Mouse (Mus musculus): ENCODE results near the gene Siae. TPM values are rescaled to one million over a fixed set of nuclear protein-coding genes. Genes with fewer than 3 reads are reported as not detected.

Siae gene
- polyA plus RNA-seq, 1 experiment from 2014 or later: 8.5 TPM

- Histone ChIP-seq H3K27me3 (ENCODE audit: control insufficient read depth, insufficient read depth, low read length) (no peaks in the 10 kb centered on the region), H3K9me3 (ENCODE audit: control insufficient read depth, low read length) (no peaks in the 10 kb centered on the region), H3K4me1 (replicated peaks; ENCODE audit: control insufficient read depth, insufficient read depth, low read length) (no peaks in the 10 kb centered on the region), H3K36me3 (ENCODE audit: control insufficient read depth, insufficient read depth, low read length) (no peaks in the 10 kb centered on the region), H3K4me3 (ENCODE audit: low read depth, low read length) (no peak overlapping the region), H3K27ac (ENCODE audit: low read depth, low read length) (no peak overlapping the region), H3K4me2 (ENCODE audit: low read depth, low read length, severe bottlenecking) (no peak overlapping the region), H3K9ac (ENCODE audit: low read length) (no peak overlapping the region)
- 97% methylated on average over 1 of the region's 1 CpGs for WGBS
- ATAC-seq (replicated peaks; ENCODE audit: low FRiP score) (no peak), DNase-seq (ENCODE audit: low spot score) (no peak)
Observed at GRCm38 (mm10) chr9:37681123-37681522, 125.6 kb downstream of the Siae start.

- no peak for DNase-seq (ENCODE audit: low spot score)
- no peak overlapping the region for H3K27ac ChIP-seq (ENCODE audit: low read depth, low read length)
- no peak overlapping the region for H3K4me3 ChIP-seq (ENCODE audit: low read depth, low read length)
- ATAC-seq (replicated peaks; ENCODE audit: low FRiP score): no peak
- H3K4me2 ChIP-seq (ENCODE audit: low read depth, low read length, severe bottlenecking): no peak overlapping the region
- H3K36me3 ChIP-seq (ENCODE audit: control insufficient read depth, insufficient read depth, low read length): no peaks in the 10 kb centered on the region
- H3K4me1 ChIP-seq (replicated peaks; ENCODE audit: control insufficient read depth, insufficient read depth, low read length): no peaks in the 10 kb centered on the region
- no peak overlapping the region for H3K9ac ChIP-seq (ENCODE audit: low read length)
- H3K27me3 ChIP-seq (ENCODE audit: control insufficient read depth, insufficient read depth, low read length): no peaks in the 10 kb centered on the region
- no peaks in the 10 kb centered on the region for H3K9me3 ChIP-seq (ENCODE audit: control insufficient read depth, low read length)
- 81% methylated on average over 3 of the region's 3 CpGs for WGBS
Observed at GRCm38 (mm10) chr9:37687288-37687940, 131.9 kb downstream of the Siae start.

- Histone ChIP-seq H3K27ac (ENCODE audit: low read depth, low read length) (no peak overlapping the region), H3K9ac (ENCODE audit: low read length) (no peak overlapping the region), H3K4me2 (ENCODE audit: low read depth, low read length, severe bottlenecking) (no peak overlapping the region), H3K36me3 (ENCODE audit: control insufficient read depth, insufficient read depth, low read length) (no peaks in the 10 kb centered on the region), H3K4me1 (replicated peaks; ENCODE audit: control insufficient read depth, insufficient read depth, low read length) (no peaks in the 10 kb centered on the region), H3K9me3 (ENCODE audit: control insufficient read depth, low read length) (no peaks in the 10 kb centered on the region), H3K4me3 (ENCODE audit: low read depth, low read length) (no peak overlapping the region), H3K27me3 (ENCODE audit: control insufficient read depth, insufficient read depth, low read length) (no peaks in the 10 kb centered on the region)
- ATAC-seq (replicated peaks; ENCODE audit: low FRiP score) (peak; percentile 27; the same call in 1 of the 2 replicates), DNase-seq (ENCODE audit: low spot score) (no peak)
- 44% methylated on average over 3 of the region's 3 CpGs for WGBS
Observed at GRCm38 (mm10) chr9:37687941-37688303, 132.4 kb downstream of the Siae start.

- ATAC-seq (replicated peaks; ENCODE audit: low FRiP score) (peak; percentile 72), DNase-seq (ENCODE audit: low spot score) (no peak)
- Histone ChIP-seq H3K36me3 (ENCODE audit: control insufficient read depth, insufficient read depth, low read length) (no peaks in the 10 kb centered on the region), H3K9me3 (ENCODE audit: control insufficient read depth, low read length) (no peaks in the 10 kb centered on the region), H3K27ac (ENCODE audit: low read depth, low read length) (no peak overlapping the region), H3K4me2 (ENCODE audit: low read depth, low read length, severe bottlenecking) (no peak overlapping the region), H3K4me1 (replicated peaks; ENCODE audit: control insufficient read depth, insufficient read depth, low read length) (no peaks in the 10 kb centered on the region), H3K9ac (ENCODE audit: low read length) (no peak overlapping the region), H3K27me3 (ENCODE audit: control insufficient read depth, insufficient read depth, low read length) (no peaks in the 10 kb centered on the region), H3K4me3 (ENCODE audit: low read depth, low read length) (no peak overlapping the region)
- 40% methylated on average over 5 of the region's 5 CpGs for WGBS
Observed at GRCm38 (mm10) chr9:37689970-37690686, 134.6 kb downstream of the Siae start.

Other genes with a start within 250 kb of the Siae start
- gene Ccdc15, start 207.3 kb upstream of the Siae start, polyA plus RNA-seq (2014; fragmentation: Nextera tagmentation; extraction: Ambion mirVana): 9.0 and 10.0 TPM in 2 replicates
- gene Hepacam, start 188.3 kb upstream of the Siae start, polyA plus RNA-seq (2014; fragmentation: Nextera tagmentation; extraction: Ambion mirVana): 0.07 and 0.09 TPM in 2 replicates
- 6.6 and 7.0 TPM in 2 replicates for gene Robo4, start 153.8 kb upstream of the Siae start, polyA plus RNA-seq (2014; fragmentation: Nextera tagmentation; extraction: Ambion mirVana)
- gene Robo3, start 122.5 kb upstream of the Siae start, polyA plus RNA-seq (2014; fragmentation: Nextera tagmentation; extraction: Ambion mirVana): 19.5 and 19.6 TPM in 2 replicates
- gene Msantd2, start 66.4 kb upstream of the Siae start, polyA plus RNA-seq (2014; fragmentation: Nextera tagmentation; extraction: Ambion mirVana): 45.2 and 45.3 TPM in 2 replicates
- gene Esam, start 27.6 kb upstream of the Siae start, polyA plus RNA-seq (2014; fragmentation: Nextera tagmentation; extraction: Ambion mirVana): 29.8 and 30.7 TPM in 2 replicates
- gene Vsig2, start 16.4 kb upstream of the Siae start, polyA plus RNA-seq (2014; fragmentation: Nextera tagmentation; extraction: Ambion mirVana): 0.36 and 0.75 TPM in 2 replicates
- 2.7 and 3.4 TPM in 2 replicates for gene Nrgn, start 2.8 kb upstream of the Siae start, polyA plus RNA-seq (2014; fragmentation: Nextera tagmentation; extraction: Ambion mirVana)
- gene Spa17, start 58.0 kb downstream of the Siae start, polyA plus RNA-seq (2014; fragmentation: Nextera tagmentation; extraction: Ambion mirVana): 16.7 and 20.6 TPM in 2 replicates
- gene Tbrg1, start 101.6 kb downstream of the Siae start, polyA plus RNA-seq (2014; fragmentation: Nextera tagmentation; extraction: Ambion mirVana): 128 TPM in 2 replicates
- 0.32 TPM in 1 of 2 replicates, not detected in the other for gene Panx3, start 113.5 kb downstream of the Siae start, polyA plus RNA-seq (2014; fragmentation: Nextera tagmentation; extraction: Ambion mirVana)
- not detected in 2 replicates for gene Olfr160, start 160.6 kb downstream of the Siae start, polyA plus RNA-seq (2014; fragmentation: Nextera tagmentation; extraction: Ambion mirVana)
- gene Olfr874, start 189.4 kb downstream of the Siae start, polyA plus RNA-seq (2014; fragmentation: Nextera tagmentation; extraction: Ambion mirVana): not detected in 2 replicates
- gene Olfr875, start 216.2 kb downstream of the Siae start, polyA plus RNA-seq (2014; fragmentation: Nextera tagmentation; extraction: Ambion mirVana): not detected in 2 replicates
- not detected in 2 replicates for gene Olfr876, start 247.3 kb downstream of the Siae start, polyA plus RNA-seq (2014; fragmentation: Nextera tagmentation; extraction: Ambion mirVana)